Mouse (Mus musculus) thymus, adult 2 months (tissue): ENCODE measurements around the gene Slc25a17.

Experiments
- CTCF ChIP-seq: fragments of 200-500 bp; IDR thresholded peaks from 2 replicates; pipeline ENCODE4 v1.5.1; 2012; ENCODE audit warnings: mild to moderate bottlenecking, control low read depth, low read length, moderate library complexity, borderline replicate concordance; ENCODE audit not compliant: control insufficient read depth, poor library complexity, insufficient read depth; ENCODE audit errors: extremely low read depth
- POLR2A ChIP-seq: fragments of 200-500 bp; IDR thresholded peaks from 2 replicates; pipeline ENCODE4 v1.6.1; 2012; ENCODE audit warnings: mild to moderate bottlenecking, low read length, control low read depth, moderate library complexity; ENCODE audit not compliant: control insufficient read depth, poor library complexity, insufficient read depth; ENCODE audit errors: extremely low read depth

- TF ChIP-seq POLR2A (no peak), CTCF (no peak)
These were observed 62.4 kb downstream of the Slc25a17 start for GRCm38 (mm10) chr15:81298213-81298612.
